Mouse (Mus musculus): ENCODE results near the gene Tmem191c.

Gene Tmem191c

GRCm38 (mm10) chr16:17266113-17266512 lies 9.8 kb upstream of the Tmem191c start:
- DNase-seq (ENCODE audit: low read depth, low spot score), result no peak

- DNase-seq (ENCODE audit: low read depth, low spot score), result no peak
Measured at GRCm38 (mm10) chr16:17267937-17268336, 7.9 kb upstream of the Tmem191c start.

GRCm38 (mm10) chr16:17269872-17270271 lies 6.0 kb upstream of the Tmem191c start:
- no peak for DNase-seq (ENCODE audit: low read depth, low spot score)

GRCm38 (mm10) chr16:17271124-17271523 lies 4.8 kb upstream of the Tmem191c start:
- DNase-seq (ENCODE audit: low read depth, low spot score), result peak; percentile 35

- no peak for DNase-seq (ENCODE audit: low read depth, low spot score)
Measured at GRCm38 (mm10) chr16:17271856-17272255, 4.0 kb upstream of the Tmem191c start.

GRCm38 (mm10) chr16:17276164-17277151 lies 581 bp downstream of the Tmem191c start:
- peak; percentile 93 for DNase-seq (ENCODE audit: low read depth, low spot score)

GRCm38 (mm10) chr16:17277342-17278211 lies 1.7 kb downstream of the Tmem191c start:
- peak; percentile 84 for DNase-seq (ENCODE audit: low read depth, low spot score)

- DNase-seq (ENCODE audit: low read depth, low spot score), result no peak
Measured at GRCm38 (mm10) chr16:17280471-17280870, 4.6 kb downstream of the Tmem191c start.

- no peak for DNase-seq (ENCODE audit: low read depth, low spot score)
Measured at GRCm38 (mm10) chr16:17283151-17283550, 7.3 kb downstream of the Tmem191c start.

GRCm38 (mm10) chr16:17287103-17287502 lies 11.2 kb downstream of the Tmem191c start:
- no peak for DNase-seq (ENCODE audit: low read depth, low spot score)

GRCm38 (mm10) chr16:17291016-17291415 lies 15.1 kb downstream of the Tmem191c start:
- DNase-seq (ENCODE audit: low read depth, low spot score), result no peak

- peak; percentile 73 for DNase-seq (ENCODE audit: low read depth, low spot score)
Measured at GRCm38 (mm10) chr16:17292751-17293150, 16.9 kb downstream of the Tmem191c start.

- DNase-seq (ENCODE audit: low read depth, low spot score), result no peak
Measured at GRCm38 (mm10) chr16:17300818-17301217, 24.9 kb downstream of the Tmem191c start.

- no peak for DNase-seq (ENCODE audit: low read depth, low spot score)
Measured at GRCm38 (mm10) chr16:17303521-17304245, 27.8 kb downstream of the Tmem191c start.

GRCm38 (mm10) chr16:17307461-17307860 lies 31.6 kb downstream of the Tmem191c start:
- DNase-seq (ENCODE audit: low read depth, low spot score), result no peak

- no peak for DNase-seq (ENCODE audit: low read depth, low spot score)
Measured at GRCm38 (mm10) chr16:17309036-17309435, 33.2 kb downstream of the Tmem191c start.

- no peak for DNase-seq (ENCODE audit: low read depth, low spot score)
Measured at GRCm38 (mm10) chr16:17312531-17312930, 36.7 kb downstream of the Tmem191c start.

GRCm38 (mm10) chr16:17316554-17316953 lies 40.7 kb downstream of the Tmem191c start:
- no peak for DNase-seq (ENCODE audit: low read depth, low spot score)

- DNase-seq (ENCODE audit: low read depth, low spot score), result no peak
Measured at GRCm38 (mm10) chr16:17321481-17321880, 45.6 kb downstream of the Tmem191c start.

- DNase-seq (ENCODE audit: low read depth, low spot score), result no peak
Measured at GRCm38 (mm10) chr16:17324745-17325144, 48.9 kb downstream of the Tmem191c start.

- no peak for DNase-seq (ENCODE audit: low read depth, low spot score)
Measured at GRCm38 (mm10) chr16:17326064-17326463, 50.2 kb downstream of the Tmem191c start.
